Comparison of ENCODE assay signal across 33 mouse cellular contexts in the genomic region with DNA sequence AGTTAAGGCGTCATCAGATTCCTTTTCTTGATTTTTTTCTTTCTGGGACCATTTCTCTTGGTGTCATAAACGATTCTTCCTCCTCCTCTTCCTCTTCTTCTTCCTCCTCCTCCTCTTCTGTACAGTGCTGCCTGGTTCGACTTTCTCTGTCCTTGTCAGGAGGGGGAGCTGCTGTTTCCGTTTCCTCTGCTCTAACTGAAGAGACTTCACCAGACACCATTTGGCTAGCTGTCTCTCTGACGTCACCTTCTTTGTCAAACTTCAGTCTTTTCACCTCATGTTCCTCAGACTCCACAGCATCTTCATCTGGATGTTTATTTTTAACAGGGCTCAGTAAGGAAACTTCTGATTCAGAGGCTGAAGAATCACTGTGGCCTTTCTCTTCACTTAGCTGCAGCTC. TPM values are rescaled to one million over a fixed set of nuclear protein-coding genes. Genes with fewer than 3 reads are reported as not detected.
"Had no signal": no experiment of that assay in that cellular context is flagged by ENCODE, and none has a peak within 500 bp of the region (broad histone marks: within the 10 kb centered on the region; RNA-seq: fewer than 3 reads in every experiment).

No protein-coding gene starts in this region.

RNA-seq across cellular contexts. Expression of gene Gm20767, which starts 40.7 kb away (rescaled TPM):
- total RNA-seq: gastrocnemius, adult 18-20 months; gastrocnemius, adult 8-10 months; gastrocnemius, postnatal 14 days; gastrocnemius, postnatal 36 days; heart, adult 18-20 months; heart, adult 8-10 months; heart, postnatal 10 days; heart, postnatal 25 days; heart, postnatal 4 days; hindbrain, postnatal 0 days; layer of hippocampus, adult 2 months; layer of hippocampus, postnatal 10 days; layer of hippocampus, postnatal 25 days; left cerebral cortex, adult 2 months; left cerebral cortex, postnatal 14 days; left cerebral cortex, postnatal 36 days had no signal
- polyA plus RNA-seq: gonadal fat pad, adult 2 months; heart, embryonic 10.5 days; heart, embryonic 12.5 days; heart, embryonic 14.5 days; heart, embryonic 16.5 days; hindbrain, embryonic 11.5 days; hindbrain, embryonic 13.5 days; hindbrain, embryonic 15.5 days; hindbrain, postnatal 0 days; intestine, embryonic 15.5 days; intestine, postnatal 0 days; kidney, embryonic 14.5 days; kidney, embryonic 16.5 days; limb, embryonic 10.5 days; limb, embryonic 12.5 days; limb, embryonic 14.5 days; liver, embryonic 11.5 days; liver, embryonic 13.5 days had no signal

RNA-seq across cellular contexts. Expression of gene Gm21188, which starts 47.3 kb away (rescaled TPM):
- total RNA-seq: heart, postnatal 10 days; heart, postnatal 4 days; hindbrain, postnatal 0 days; layer of hippocampus, adult 2 months; layer of hippocampus, postnatal 25 days; left cerebral cortex, postnatal 14 days had no signal
- polyA plus RNA-seq: heart, embryonic 10.5 days; heart, embryonic 12.5 days; heart, embryonic 14.5 days; hindbrain, embryonic 11.5 days; hindbrain, embryonic 13.5 days; hindbrain, embryonic 15.5 days; intestine, postnatal 0 days; kidney, embryonic 14.5 days; kidney, embryonic 16.5 days; limb, embryonic 10.5 days; limb, embryonic 12.5 days; liver, embryonic 11.5 days had no signal
